Mouse (Mus musculus) midbrain, embryonic 13.5 days (tissue): ENCODE results near the gene Stx11. TPM values are rescaled to one million over a fixed set of nuclear protein-coding genes. Genes with fewer than 3 reads are reported as not detected.
A peak's percentile ranks its signal among the peaks of the same experiment; 100 is the strongest.

Experiments
- ATAC-seq: fragments of 200-750 bp; cut with Nextera tagmentation; 2 replicates; pipeline ENCODE4 v1.8.0; 2017; ENCODE audit warnings: mild to moderate bottlenecking, moderate TSS enrichment, moderate library complexity
- H3K27ac ChIP-seq: fragments of 300-500 bp; sonication (generic); 2 replicates; pipeline ENCODE4 v1.5.1; 2015; ENCODE audit warnings: inconsistent platforms, mild to moderate bottlenecking, moderate library complexity
- H3K27me3 ChIP-seq: fragments of 300-500 bp; sonication (generic); 2 replicates; pipeline ENCODE4 v1.6.1; 2015; ENCODE audit warnings: mild to moderate bottlenecking, inconsistent platforms
- H3K36me3 ChIP-seq: fragments of 300-500 bp; sonication (generic); 2 replicates; pipeline ENCODE4 v1.6.1; 2015; ENCODE audit warnings: mild to moderate bottlenecking, inconsistent platforms
- H3K4me1 ChIP-seq: fragments of 300-500 bp; sonication (generic); replicated peaks from 2 replicates; pipeline ENCODE4 v1.6.1; 2015; ENCODE audit warnings: inconsistent platforms
- H3K4me2 ChIP-seq: fragments of 300-500 bp; sonication (generic); replicated peaks from 2 replicates; pipeline ENCODE4 v1.6.1; 2015; ENCODE audit warnings: moderate library complexity, mild to moderate bottlenecking, inconsistent platforms
- H3K4me3 ChIP-seq: fragments of 300-500 bp; sonication (generic); replicated peaks from 2 replicates; pipeline ENCODE4 v1.5.1; 2015; ENCODE audit warnings: mild to moderate bottlenecking, inconsistent platforms
- H3K9ac ChIP-seq: fragments of 300-500 bp; sonication (generic); replicated peaks from 2 replicates; pipeline ENCODE4 v1.6.1; 2015; ENCODE audit warnings: mild to moderate bottlenecking, inconsistent platforms
- H3K9me3 ChIP-seq: fragments of 300-500 bp; sonication (generic); 2 replicates; pipeline ENCODE4 v1.6.1; 2016; ENCODE audit warnings: mild to moderate bottlenecking, inconsistent platforms
- WGBS: fragments of 180-500 bp; shearing (Covaris S2); methylation state at CpG from one replicate; pipeline ENCODE4 v1.1.7; 2015; 5-methylcytosine and 5-hydroxymethylcytosine counted together
- polyA plus RNA-seq: library from polyadenylated mRNA; unstranded; fragments of >200 nt; fragmentation: Nextera tagmentation; extraction: Ambion mirVana; gene quantifications from 2 replicates; pipeline ENCODE4 v1.2.1, GENCODE M21; 2015

The Stx11 gene
- polyA plus RNA-seq: 0.88 and 1.2 TPM in 2 replicates

DNA sequence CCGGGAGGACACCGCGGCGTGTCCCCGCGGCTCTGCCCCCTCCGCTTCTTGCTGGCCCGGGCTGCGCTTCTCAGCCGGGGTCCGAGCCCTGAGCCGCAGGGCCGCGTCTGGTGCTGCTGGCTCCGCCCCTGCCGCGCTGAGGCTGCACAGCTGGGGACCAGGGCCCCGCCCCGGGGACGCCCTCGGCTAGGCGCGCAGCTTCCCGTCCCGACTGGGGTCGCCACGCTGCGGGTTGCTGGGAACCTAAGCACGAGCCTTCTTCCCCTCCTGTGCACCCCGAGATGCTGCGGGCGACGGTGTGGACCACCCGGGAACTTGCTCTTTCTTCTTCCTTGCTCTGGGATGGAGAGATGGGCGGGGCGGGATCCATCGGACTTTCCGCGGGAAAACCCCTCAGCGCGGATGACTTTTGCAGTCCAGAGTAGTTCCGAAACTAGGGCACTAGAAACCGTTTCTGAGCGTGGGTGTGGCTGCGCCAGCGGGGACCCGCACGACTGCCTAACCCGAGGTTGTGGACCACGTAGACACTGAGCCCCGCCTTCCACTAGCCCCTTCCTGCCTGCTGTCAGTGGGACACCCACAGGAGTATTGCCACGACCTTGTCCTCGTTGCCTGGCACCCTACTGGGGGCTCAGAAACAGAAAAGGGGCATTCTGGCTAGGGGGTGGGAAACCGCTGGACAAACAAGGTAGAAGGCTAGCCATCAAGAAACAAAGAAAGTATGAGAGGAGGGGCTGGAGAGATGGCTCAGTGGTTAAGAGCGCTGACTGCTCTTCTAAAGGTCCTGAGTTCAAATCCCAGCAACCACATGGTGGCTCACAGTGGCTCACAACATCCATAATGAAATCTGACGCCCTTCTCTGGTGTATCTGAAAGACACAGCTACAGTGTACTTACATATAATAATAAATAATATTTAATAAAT, at the start of gene Stx11:
Stx11 (minus strand) TSS at position 148 of the 925 bp plus-strand sequence.
- Histone ChIP-seq H3K4me2 (peak within 1 kb of the TSS; percentile 82), H3K4me1 (0 out of 2 replicates have a peak, but pooled peaks cover 7% of the 10 kb centered on the region), H3K9ac (peak within 1 kb of the TSS; percentile 64), H3K36me3 (no peaks in the 10 kb centered on the region), H3K4me3 (peak within 1 kb of the TSS; percentile 61), H3K9me3 (no peaks in the 10 kb centered on the region), H3K27me3 (peaks cover 11% of the 10 kb centered on the region), H3K27ac (no peak within 1 kb of the TSS)
- peak; percentile 95 for ATAC-seq
- 3% methylated on average over 56 of the region's 56 CpGs for WGBS

DNA sequence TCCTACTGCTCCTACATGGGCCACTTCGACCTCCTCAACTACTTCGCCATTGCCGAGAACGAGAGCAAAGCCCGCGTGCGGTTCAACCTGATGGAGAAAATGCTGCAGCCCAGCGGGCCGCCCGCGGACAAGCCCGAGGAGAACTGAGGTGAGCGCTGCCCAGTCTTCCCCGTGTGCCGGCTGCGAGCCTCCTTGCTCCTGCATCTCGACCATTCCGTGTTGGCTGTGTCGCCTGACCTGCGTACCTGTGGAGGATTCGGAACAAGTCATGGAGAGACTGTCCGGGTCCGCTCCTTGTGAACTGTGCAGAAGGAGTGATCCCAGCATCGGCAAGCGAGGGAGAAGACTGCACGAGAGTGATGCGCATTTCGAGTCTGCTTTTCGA, 44.6 kb upstream of the Stx11 start:
- peak overlapping the region; percentile 84 for H3K9ac ChIP-seq
- H3K9me3 ChIP-seq: no peaks in the 10 kb centered on the region
- peak overlapping the region; percentile 80 for H3K4me3 ChIP-seq
- peak; percentile 58 for ATAC-seq
- 1% methylated on average over 29 of the region's 29 CpGs for WGBS
- H3K36me3 ChIP-seq: 0 out of 2 replicates have a peak, but pooled peaks cover 4% of the 10 kb centered on the region
- peaks cover 19% of the 10 kb centered on the region for H3K4me1 ChIP-seq
- H3K27ac ChIP-seq: peak overlapping the region; percentile 62; the same call in 1 of the 2 replicates
- H3K27me3 ChIP-seq: no peaks in the 10 kb centered on the region
- H3K4me2 ChIP-seq: peak overlapping the region; percentile 85

GRCm38 (mm10) chr10:13007876-13008736, 44.0 kb upstream of the Stx11 start:
- Histone ChIP-seq H3K9ac (peak overlapping the region; percentile 84), H3K36me3 (0 out of 2 replicates have a peak, but pooled peaks cover 4% of the 10 kb centered on the region), H3K9me3 (no peaks in the 10 kb centered on the region), H3K27me3 (no peaks in the 10 kb centered on the region), H3K4me3 (peak overlapping the region; percentile 80), H3K4me2 (peak overlapping the region; percentile 85), H3K4me1 (peaks cover 19% of the 10 kb centered on the region), H3K27ac (peak overlapping the region; percentile 62; the same call in 1 of the 2 replicates)
- ATAC-seq: peak; percentile 100
- WGBS: 3% methylated on average over 52 of the region's 52 CpGs

DNA sequence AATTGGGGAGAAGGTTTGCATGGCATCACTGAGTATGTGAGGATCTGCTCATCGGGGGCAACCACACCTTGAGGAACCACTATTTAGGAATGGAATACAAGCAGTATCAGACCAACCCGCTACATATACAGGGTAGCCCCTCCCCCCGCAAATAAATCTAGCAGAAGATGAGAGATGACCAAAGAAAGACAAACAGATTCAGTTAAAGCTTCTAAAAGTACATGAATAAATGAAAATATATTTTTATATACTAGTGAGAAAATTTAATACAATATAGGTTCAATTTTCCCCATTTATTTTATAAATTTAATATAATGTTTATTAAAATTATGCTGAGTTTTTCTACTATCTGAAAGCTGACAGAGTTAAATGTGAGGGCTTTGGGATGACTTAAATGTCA, 40.9 kb upstream of the Stx11 start, which contains the start of gene Sf3b5:
Sf3b5 (plus strand) TSS at position 301 of the 400 bp plus-strand sequence.
- H3K36me3 ChIP-seq: 0 out of 2 replicates have a peak, but pooled peaks cover under 1% of the 10 kb centered on the region
- WGBS: 93% methylated on average over 3 of the region's 3 CpGs
- H3K27me3 ChIP-seq: no peaks in the 10 kb centered on the region
- ATAC-seq: no peak
- no peaks in the 10 kb centered on the region for H3K9me3 ChIP-seq
- no peak within 1 kb of the TSS for H3K4me3 ChIP-seq
- H3K4me2 ChIP-seq: no peak within 1 kb of the TSS
- no peak within 1 kb of the TSS for H3K27ac ChIP-seq
- no peak within 1 kb of the TSS for H3K9ac ChIP-seq
- peaks cover 13% of the 10 kb centered on the region for H3K4me1 ChIP-seq

- WGBS: 48% methylated on average over 17 of the region's 17 CpGs
- Histone ChIP-seq H3K9ac (no peak overlapping the region), H3K27ac (no peak overlapping the region)
These were observed 32.8 kb upstream of the Stx11 start for GRCm38 (mm10) chr10:12996736-12997477.

GRCm38 (mm10) chr10:12993411-12994039, 29.4 kb upstream of the Stx11 start:
- no peaks in the 10 kb centered on the region for H3K36me3 ChIP-seq
- no peak overlapping the region for H3K4me2 ChIP-seq
- no peaks in the 10 kb centered on the region for H3K4me1 ChIP-seq
- no peaks in the 10 kb centered on the region for H3K27me3 ChIP-seq
- no peak for ATAC-seq
- H3K9ac ChIP-seq: no peak overlapping the region
- WGBS: 91% methylated on average over 25 of the region's 25 CpGs
- H3K9me3 ChIP-seq: no peaks in the 10 kb centered on the region
- H3K4me3 ChIP-seq: no peak overlapping the region
- no peak overlapping the region for H3K27ac ChIP-seq

More at GRCm38 (mm10) chr10:12996736-12997477, 32.8 kb upstream of the Stx11 start:
- Histone ChIP-seq H3K4me1 (no peaks in the 10 kb centered on the region), H3K4me3 (no peak overlapping the region), H3K4me2 (no peak overlapping the region), H3K9me3 (no peaks in the 10 kb centered on the region), H3K27me3 (no peaks in the 10 kb centered on the region), H3K36me3 (no peaks in the 10 kb centered on the region)
- peak; percentile 90 for ATAC-seq

GRCm38 (mm10) chr10:12991953-12992352, 27.9 kb upstream of the Stx11 start:
- ATAC-seq: peak; percentile 53; the same call in 1 of the 2 replicates

GRCm38 (mm10) chr10:12986943-12987342, 22.8 kb upstream of the Stx11 start:
- Histone ChIP-seq H3K4me1 (0 out of 2 replicates have a peak, but pooled peaks cover 3% of the 10 kb centered on the region), H3K9me3 (no peaks in the 10 kb centered on the region), H3K9ac (no peak overlapping the region), H3K27me3 (no peaks in the 10 kb centered on the region), H3K4me2 (no peak overlapping the region), H3K4me3 (no peak overlapping the region), H3K36me3 (no peaks in the 10 kb centered on the region), H3K27ac (no peak overlapping the region)
- ATAC-seq: no peak
- WGBS: 46% methylated on average over 4 of the region's 4 CpGs

More at GRCm38 (mm10) chr10:12991953-12992352, 27.9 kb upstream of the Stx11 start:
- Histone ChIP-seq H3K9ac (no peak overlapping the region), H3K27me3 (no peaks in the 10 kb centered on the region), H3K27ac (no peak overlapping the region), H3K36me3 (no peaks in the 10 kb centered on the region), H3K4me2 (no peak overlapping the region), H3K9me3 (no peaks in the 10 kb centered on the region), H3K4me3 (no peak overlapping the region), H3K4me1 (0 out of 2 replicates have a peak, but pooled peaks cover 1% of the 10 kb centered on the region)
- 82% methylated on average over 5 of the region's 5 CpGs for WGBS

- 50% methylated on average over 5 of the region's 5 CpGs for WGBS
- H3K9ac ChIP-seq: no peak overlapping the region
- ATAC-seq: no peak
- H3K4me1 ChIP-seq: 0 out of 2 replicates have a peak, but pooled peaks cover 3% of the 10 kb centered on the region
- H3K4me3 ChIP-seq: no peak overlapping the region
- H3K4me2 ChIP-seq: no peak overlapping the region
- H3K9me3 ChIP-seq: no peaks in the 10 kb centered on the region
- no peaks in the 10 kb centered on the region for H3K27me3 ChIP-seq
- no peak overlapping the region for H3K27ac ChIP-seq
- H3K36me3 ChIP-seq: no peaks in the 10 kb centered on the region
These were observed 22.4 kb upstream of the Stx11 start for GRCm38 (mm10) chr10:12986485-12986884.

DNA sequence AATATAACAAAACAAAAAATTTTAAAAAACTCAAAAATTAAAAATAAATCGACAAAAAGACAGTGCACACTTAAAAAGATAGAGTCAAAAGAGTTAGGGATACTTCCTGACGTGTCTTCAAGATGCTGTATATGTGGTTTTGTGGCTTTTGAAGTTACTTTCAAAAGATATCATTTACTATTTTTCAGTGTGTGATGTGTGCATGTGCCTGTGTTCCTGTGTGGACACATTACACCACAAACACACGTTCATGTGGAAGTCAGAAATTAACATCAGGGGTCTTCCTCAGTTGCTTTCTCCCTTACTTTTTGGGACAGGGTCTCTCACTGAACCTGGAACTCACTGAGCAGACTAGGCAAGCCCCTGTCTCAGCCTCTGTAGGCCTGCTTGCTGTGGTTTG, 20.9 kb upstream of the Stx11 start:
- Histone ChIP-seq H3K27ac (no peak overlapping the region), H3K27me3 (no peaks in the 10 kb centered on the region), H3K4me3 (no peak overlapping the region), H3K9me3 (no peaks in the 10 kb centered on the region), H3K9ac (no peak overlapping the region), H3K4me1 (0 out of 2 replicates have a peak, but pooled peaks cover 3% of the 10 kb centered on the region), H3K4me2 (no peak overlapping the region), H3K36me3 (no peaks in the 10 kb centered on the region)
- no peak for ATAC-seq
- 86% methylated on average over 3 of the region's 3 CpGs for WGBS

GRCm38 (mm10) chr10:12983516-12983915, 19.4 kb upstream of the Stx11 start:
- H3K9me3 ChIP-seq: no peaks in the 10 kb centered on the region
- H3K4me3 ChIP-seq: no peak overlapping the region
- H3K27me3 ChIP-seq: no peaks in the 10 kb centered on the region
- 79% methylated on average over 2 of the region's 3 CpGs for WGBS
- no peak for ATAC-seq
- H3K4me1 ChIP-seq: 0 out of 2 replicates have a peak, but pooled peaks cover 3% of the 10 kb centered on the region
- no peaks in the 10 kb centered on the region for H3K36me3 ChIP-seq
- no peak overlapping the region for H3K27ac ChIP-seq
- no peak overlapping the region for H3K4me2 ChIP-seq
- H3K9ac ChIP-seq: no peak overlapping the region
